Mouse (Mus musculus) brain, embryonic 18.5 days (tissue): Measurements from ENCODE around the gene Trim37.

Source experiments
- DNase-seq: peaks from one replicate; pipeline ENCODE4 v3.0.0-alpha.2; 2012; ENCODE audit warnings: low read depth, low spot score

The Trim37 gene

GRCm38 (mm10) chr11:87126824-87127816 lies at the start of gene Trim37:
Trim37 (plus strand) TSS chr11:87127077.
- peak; percentile 89 for DNase-seq

DNA sequence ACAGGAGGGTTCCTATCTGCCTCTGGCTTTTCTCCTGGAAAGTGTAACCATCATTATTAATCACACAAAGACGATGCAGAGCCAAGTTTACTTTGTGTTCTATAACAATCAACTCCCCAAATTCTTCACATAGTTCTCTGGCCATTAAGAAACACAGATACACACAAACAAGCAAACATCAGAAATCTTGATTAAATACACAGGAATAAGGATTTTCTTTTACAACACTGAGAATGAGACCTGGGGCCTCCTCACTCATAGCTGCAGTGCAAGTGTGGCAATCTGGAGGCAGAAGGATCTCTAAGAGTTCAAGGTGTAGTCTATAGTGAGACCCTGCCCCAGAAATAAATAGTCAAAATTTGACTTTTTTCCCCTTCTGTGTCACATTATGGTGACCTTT lies 43.2 kb upstream of the Trim37 start:
- no peak for DNase-seq

- DNase-seq: no peak
Measured at GRCm38 (mm10) chr11:87085461-87085860, 41.4 kb upstream of the Trim37 start.

GRCm38 (mm10) chr11:87086290-87086984 lies 40.4 kb upstream of the Trim37 start, which contains the start of gene Smg8:
Smg8 (minus strand) TSS chr11:87086774.
- peak; percentile 78 for DNase-seq

- no peak for DNase-seq
Measured at GRCm38 (mm10) chr11:87087142-87087541, 39.7 kb upstream of the Trim37 start.

GRCm38 (mm10) chr11:87108409-87108754 lies 18.5 kb upstream of the Trim37 start, which contains the start of gene Prr11:
Prr11 (minus strand) TSS chr11:87108708.
- DNase-seq: no peak

DNA sequence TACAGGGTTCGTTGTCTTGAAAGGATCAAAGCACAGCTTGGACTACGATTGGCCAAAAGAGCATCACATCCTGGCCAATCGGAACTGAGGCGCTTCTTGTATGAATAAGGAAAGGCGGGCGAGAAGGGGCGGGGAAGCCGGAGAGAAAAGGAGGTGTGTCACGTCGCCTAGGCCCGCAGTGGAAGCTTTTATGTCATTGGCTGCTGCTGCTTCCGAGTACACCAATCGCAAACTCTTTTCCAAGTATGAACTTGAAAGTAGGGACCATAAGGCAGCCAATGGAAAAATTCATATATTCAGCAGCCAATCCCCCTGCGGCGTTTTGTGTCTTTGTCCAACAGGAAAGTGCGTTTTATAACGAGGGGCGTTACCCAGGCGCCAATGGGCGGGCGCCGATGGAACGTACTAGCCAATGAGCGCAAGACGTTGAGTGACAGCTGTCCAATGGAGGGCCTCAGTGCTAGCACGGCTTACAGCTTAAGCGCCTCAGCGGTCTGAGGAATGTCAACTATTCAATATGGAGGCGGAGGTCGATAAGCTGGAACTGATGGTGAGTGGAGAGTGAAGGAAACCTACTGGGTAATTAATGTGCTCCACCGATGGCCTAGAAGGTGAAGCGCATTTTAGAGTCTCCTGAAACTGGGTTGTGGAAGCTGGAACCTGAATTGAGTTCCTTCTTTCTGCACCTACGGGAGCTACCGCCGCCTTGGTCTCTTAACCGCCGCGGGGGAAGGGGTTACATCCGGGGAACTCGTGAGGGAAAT lies 17.9 kb upstream of the Trim37 start, which contains the start of gene Ska2:
TSS of gene Ska2 (plus strand) at position 480 of the 764 bp plus-strand sequence.
- peak; percentile 100 for DNase-seq

DNA sequence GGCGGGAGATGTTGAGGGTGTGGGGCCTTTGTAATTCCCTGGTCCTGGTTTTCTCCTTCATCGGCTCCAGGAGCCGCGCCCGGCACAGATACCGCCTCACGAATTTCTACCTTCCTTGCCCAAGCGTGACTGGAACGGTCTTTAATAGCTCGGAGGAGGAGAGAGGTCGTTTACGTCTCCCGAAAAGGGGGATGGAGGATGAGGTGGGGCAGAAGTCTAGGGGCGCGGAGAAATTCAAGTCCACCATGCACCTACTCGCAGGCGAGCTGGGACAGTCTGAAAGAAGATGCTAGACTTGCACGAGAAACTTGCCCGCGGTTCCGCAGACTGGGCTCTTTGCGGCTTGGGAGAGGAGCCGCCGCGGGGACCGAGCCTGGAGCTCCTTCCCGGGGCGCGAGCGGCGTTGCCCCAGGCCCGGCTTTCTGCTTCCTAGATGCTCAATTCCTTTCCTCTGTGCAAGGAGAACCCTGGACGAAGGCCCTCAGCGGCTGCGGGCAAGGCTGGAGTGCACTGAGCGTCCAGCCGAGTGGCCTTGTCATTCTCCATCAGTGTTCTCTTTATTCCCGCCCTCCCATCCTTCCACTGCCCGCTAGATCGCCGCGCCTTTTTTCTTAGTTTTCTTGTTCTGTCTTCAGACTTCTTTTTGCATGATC lies 17.2 kb upstream of the Trim37 start:
- no peak for DNase-seq

DNA sequence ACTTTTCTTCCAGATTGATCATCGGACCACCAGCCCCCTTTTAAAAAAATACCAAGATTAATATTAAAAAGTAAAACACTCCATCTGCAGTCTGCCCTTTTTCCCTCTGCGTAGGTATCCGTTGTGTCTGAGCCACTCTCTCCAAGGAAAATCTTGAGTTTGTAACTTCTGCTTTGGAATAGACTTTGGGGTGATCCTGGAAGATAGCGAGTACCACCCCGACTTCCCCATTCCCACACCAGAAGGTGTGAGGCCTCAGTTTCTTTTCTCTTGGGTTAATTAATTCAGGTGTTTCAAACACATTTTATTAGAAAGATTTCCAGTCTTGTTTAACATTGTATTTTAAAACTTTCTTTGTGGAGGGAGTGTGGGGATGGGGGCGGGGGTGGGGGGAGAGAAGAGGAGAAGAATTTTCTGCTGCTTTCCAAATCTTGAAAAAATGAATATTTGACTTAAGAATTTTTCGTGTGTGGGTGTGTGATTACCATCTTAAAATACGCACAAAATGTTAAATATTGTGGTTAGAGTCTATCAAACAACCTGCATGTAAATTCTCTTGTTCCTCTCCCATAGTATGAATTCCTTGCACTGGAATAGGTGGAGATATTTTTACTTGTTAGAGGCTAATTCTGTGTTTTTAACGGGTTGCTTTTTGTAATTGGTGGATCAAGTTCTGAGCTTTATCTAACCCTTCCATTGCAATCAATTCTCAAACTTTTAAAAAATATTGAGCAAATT lies 16.5 kb upstream of the Trim37 start:
- no peak for DNase-seq

DNA sequence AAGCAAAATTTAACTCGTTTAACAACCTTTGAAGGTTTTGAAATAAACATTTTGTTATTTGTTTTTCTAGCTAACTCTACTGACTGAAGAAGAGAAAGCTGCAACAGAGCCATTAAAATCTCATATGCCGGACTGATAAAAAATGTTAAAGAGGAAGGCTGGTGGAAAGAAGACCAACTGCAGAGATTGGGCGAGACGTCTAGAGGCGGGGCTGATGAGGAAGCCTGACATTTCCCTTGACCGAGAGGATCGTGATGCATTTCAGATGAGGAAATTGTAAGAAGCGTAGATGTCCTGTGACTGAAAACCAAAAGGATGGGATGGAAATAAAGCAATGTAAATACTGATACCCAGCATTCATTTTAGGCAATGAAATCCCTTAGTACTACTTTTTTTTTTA lies 5.0 kb upstream of the Trim37 start:
- DNase-seq: no peak

DNA sequence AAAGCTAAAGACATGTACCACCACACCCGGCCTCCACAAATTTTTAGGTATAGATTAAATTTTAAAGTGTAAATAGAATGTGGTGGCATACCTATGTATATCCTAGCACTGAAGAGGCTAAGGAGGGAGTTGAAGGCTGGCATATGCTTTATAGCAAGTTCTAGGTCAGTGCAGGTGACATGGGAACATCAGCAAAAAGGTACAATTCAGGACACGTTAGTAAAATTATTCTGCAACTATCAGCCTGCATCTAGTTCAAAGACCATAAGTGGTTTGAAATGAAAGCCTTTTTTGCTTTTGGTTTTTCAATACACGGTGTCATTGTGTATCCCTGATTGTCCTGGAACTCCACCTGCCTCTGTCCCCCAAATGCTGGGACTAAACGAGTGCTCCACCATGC lies 1.3 kb upstream of the Trim37 start:
- DNase-seq: no peak

DNA sequence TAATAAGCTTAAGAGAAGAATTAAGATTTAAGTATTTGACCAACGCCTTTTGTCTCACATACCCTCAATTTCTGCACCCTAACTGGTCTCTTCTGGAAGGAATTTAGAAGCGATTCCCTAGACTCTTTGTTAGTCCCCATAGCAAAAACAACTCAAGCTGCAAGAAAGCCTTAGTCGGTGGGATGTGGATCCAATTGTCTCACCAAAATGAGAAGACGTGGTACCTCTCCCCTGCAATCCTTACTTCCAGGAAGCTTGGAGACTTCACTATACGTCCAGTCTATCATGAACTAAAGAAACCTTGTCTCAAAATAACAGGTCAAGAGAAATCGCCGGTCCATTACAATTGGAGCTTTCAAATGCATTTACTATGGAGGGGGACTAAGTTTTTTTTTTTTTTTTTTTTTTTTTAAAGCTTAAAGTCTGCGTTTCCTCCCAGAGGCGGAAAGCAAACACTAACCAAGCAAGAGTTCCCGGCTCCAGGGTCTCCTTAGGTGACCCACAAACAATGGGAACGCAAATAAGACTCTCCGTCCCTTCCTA lies 525 bp upstream of the Trim37 start:
- DNase-seq: no peak

- DNase-seq: no peak
Measured at GRCm38 (mm10) chr11:87136233-87136632, 9.4 kb downstream of the Trim37 start.

GRCm38 (mm10) chr11:87158012-87158411 lies 31.1 kb downstream of the Trim37 start:
- no peak for DNase-seq

- no peak for DNase-seq
Measured at GRCm38 (mm10) chr11:87162687-87163086, 35.8 kb downstream of the Trim37 start.

GRCm38 (mm10) chr11:87163751-87164150 lies 36.9 kb downstream of the Trim37 start:
- no peak for DNase-seq

- no peak for DNase-seq
Measured at GRCm38 (mm10) chr11:87173625-87174024, 46.7 kb downstream of the Trim37 start.

DNA sequence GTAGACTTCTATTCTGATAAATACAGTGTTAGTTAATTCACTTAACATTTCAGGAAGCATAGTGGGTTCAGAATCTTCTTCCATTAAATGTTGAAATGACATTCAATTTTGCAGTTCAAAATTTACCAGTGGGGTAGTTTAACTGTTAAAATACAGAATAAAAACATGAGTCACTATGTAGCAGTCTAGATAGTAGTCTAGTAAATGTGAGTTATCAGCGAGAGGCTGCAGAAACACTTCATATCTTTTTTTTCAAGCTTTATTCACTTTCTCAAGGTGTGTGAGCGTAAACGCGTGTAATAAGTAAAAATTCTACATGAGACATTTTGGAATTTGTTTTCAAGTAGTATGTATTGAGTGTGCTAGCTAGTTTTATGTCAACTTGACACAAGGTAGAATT lies 48.2 kb downstream of the Trim37 start:
- DNase-seq: no peak

GRCm38 (mm10) chr11:87212313-87212712 lies 85.4 kb downstream of the Trim37 start:
- no peak for DNase-seq

DNA sequence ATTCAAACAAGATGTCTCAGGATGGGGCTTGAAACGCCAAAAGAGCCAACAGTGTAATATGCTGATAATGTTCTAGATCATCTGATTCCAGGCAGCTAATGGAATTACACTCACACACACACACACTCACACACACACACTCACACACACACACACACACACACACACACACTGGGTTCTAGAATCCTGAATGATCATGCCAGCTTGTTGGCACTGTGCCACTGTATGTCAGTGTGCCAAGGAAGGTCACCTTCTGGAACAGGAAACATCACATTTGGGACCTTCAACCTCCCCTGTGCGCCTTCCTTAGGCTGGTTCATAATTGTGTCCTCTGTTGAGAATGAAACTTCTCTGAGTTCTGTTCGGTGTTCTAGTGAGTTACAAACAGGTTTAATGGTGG lies 95.8 kb downstream of the Trim37 start:
- no peak for DNase-seq
